Mouse (Mus musculus): Measurements from ENCODE around the gene Srrt.
A peak's percentile ranks its signal among the peaks of the same experiment; 100 is the strongest.
"Not testable (repeated sequence)": the region's sequence is repeated elsewhere in the genome, so short reads cannot be mapped to it uniquely, and the experiment has no call there.

Srrt gene

DNA sequence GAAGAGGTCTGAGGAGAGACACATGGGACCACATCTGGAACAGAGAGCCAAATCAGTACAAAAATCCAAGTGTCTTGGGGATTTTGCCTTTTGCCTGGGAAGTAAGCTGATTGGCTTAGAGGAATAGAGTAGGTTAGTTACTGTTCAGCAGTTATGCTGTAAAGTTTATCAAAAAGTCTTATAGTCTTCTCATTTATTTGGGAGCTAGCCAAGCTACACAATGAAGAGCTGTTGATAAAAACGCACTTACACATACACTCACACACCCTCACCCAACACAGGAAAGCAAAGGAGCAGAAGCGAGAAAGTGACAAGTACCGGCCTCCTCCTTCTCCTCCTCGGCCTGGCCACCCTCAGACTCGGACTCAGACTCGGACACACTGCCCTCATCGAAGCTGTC is 8.2 kb downstream of the Srrt start:
- no peak for DNase-seq (ENCODE audit: low spot score in 2 of 2)

DNA sequence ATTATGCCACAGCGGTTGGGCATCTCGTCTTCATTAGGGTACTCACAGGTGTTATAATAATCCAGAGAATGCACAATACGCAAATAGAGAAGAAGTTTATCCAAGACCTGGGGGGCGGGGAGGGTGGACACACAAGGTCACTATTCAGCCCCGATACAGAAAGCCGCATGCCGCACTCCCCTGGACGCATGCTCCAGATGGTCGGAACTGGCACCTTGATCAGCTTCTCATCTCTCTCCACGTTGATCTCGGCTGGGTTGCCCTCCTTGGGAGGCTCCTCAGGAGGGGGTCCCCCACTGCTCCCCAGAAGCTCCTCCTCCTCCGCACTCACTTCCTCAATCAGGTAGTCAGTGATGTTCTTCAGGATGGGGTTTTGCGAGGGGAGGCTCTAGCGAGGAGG is 10.3 kb downstream of the Srrt start:
- no peak for DNase-seq (ENCODE audit: low spot score in 2 of 2)

DNA sequence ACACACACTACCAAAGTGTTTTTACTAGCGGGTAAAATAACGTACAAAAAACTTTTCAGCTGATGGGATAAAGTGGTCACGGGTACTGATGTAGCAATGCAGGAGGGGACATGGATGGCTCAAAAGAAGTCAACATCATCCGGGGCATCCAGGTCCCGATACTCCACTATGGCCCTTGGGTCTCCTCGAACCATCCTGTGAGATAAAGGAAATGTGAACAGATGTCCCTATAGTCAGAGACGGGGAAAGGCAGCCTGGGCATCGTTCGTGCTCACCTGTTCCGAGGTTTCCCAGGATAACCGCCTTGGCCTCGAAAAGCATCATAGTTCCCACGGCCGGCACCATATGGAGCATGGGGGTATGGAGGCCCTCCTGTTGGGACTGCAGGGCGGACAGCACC is 11.8 kb downstream of the Srrt start:
- no peak for DNase-seq (ENCODE audit: low spot score in 2 of 2)

DNA sequence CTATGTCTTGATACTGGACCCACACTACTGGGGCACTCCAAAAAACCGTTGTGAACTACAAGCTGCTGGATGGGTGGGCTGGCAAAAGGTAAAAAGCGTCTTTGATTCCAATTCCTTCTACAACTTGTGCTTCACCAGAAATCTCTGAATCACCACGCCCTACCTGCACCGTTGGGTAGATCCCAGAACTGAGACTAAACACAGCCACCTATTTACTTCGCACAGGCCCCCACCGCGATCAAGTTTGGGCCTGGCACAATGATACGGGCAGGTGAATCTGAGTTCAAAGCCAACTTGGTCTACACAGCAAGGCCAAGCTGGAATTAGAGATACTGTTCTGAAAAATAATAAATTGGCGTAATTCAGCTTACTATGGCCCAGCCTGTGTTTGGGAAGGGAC is 12.2 kb downstream of the Srrt start:
- DNase-seq (ENCODE audit: low spot score in 2 of 2) = no peak

DNA sequence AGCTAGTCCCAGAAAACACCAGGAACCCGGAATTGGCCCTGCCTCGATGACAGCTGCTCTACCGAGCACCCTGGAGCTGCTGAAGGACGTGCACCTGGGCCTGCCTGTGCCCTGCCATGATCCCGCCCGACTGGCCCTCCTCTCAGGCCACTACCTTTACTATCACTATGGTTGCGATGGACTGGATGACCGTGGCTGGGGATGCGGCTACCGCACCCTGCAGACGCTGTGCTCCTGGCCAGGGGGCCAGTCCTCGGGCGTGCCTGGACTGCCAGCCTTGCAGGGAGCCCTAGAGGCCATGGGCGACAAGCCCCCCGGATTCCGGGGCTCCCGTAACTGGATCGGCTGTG is 12.8 kb downstream of the Srrt start:
- no peak for DNase-seq (ENCODE audit: low spot score in 2 of 2)

DNA sequence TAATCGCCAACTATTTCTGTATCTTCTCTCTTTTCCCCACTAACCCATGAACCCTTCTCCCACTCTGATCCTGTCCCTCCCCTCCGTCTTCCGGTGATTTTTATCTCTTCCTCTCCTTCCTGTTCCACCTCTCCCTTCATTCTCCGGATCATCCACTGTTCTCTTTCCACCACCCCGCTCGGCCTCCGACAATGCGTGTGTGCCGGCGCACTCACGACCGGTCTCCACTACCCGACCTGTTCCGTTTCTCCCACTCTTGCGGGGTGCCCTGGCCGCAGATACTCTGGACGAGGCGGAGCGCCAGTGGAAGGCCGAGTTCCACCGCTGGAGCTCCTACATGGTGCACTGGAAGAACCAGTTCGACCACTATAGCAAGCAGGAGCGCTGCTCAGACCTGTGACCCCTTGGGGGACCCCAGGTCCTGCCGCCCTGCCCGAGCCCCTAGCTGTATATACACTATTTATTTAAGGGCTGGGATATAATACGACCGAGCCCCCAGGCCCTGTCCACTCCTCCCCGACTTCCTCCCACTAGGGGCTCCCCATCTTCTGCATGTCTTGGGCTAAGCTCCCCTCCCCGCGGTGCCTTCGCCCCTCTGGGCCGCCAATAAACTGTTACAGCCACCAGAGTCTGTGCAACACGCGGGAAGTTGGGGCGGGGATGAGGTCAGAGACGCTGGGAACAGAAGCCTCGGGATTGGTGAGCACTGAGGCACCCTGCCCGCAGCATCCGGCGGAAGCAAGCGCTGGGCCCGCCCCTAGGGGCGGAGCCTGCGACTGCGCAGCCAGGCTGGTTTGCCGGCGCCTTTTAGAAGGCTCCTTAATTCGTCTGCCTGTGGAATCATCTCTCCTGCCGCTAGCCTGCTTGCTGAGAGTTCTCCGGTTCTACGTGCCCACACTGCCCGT is 13.4 kb downstream of the Srrt start, which contains the start of gene Ufsp1:
Ufsp1 (plus strand) TSS at position 791 of the 905 bp plus-strand sequence.
- DNase-seq (ENCODE audit: low spot score in 2 of 2) = peak; percentile 91 to 96

DNA sequence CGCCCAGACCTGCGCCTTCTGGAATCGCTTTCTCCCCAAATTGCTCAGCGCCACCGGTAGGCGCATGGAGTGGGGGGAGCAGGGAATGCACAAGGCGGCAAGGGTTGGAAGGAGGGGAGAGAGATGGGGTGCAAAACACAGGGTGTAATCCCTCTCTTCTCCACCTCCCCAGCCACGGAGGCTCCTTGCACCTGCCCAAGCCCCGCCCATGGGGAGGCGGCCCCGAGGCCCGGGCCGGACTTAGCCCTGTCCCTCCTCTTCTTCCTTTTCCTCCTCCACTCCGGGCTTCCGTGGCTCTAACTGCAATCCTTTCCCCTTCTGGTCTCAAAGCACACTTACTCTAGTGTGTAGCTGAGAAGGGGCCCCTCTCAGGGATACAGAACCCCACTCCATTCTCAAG is 14.2 kb downstream of the Srrt start:
- DNase-seq (ENCODE audit: low spot score in 2 of 2) = peak in 1 of 2 experiments; percentile 55

DNA sequence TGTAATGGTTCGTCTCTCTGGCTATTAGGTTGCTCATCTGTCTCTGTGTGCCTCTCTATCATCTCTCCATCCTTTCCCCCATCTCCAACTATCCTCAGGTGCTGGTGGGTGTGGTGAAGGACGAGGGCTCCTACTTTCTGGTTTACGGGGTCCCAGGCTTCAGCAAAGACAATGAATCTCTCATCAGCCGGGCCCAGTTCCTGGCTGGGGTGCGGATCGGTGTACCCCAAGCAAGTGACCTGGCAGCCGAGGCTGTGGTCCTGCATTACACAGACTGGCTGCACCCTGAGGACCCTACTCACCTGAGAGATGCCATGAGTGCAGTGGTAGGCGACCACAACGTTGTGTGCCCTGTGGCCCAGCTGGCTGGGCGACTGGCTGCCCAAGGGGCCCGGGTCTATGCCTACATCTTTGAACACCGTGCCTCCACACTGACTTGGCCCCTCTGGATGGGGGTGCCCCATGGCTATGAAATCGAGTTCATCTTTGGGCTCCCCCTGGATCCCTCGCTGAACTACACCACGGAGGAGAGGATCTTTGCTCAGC is 16.0 kb downstream of the Srrt start:
- DNase-seq (ENCODE audit: low spot score in 2 of 2) = no peak

DNA sequence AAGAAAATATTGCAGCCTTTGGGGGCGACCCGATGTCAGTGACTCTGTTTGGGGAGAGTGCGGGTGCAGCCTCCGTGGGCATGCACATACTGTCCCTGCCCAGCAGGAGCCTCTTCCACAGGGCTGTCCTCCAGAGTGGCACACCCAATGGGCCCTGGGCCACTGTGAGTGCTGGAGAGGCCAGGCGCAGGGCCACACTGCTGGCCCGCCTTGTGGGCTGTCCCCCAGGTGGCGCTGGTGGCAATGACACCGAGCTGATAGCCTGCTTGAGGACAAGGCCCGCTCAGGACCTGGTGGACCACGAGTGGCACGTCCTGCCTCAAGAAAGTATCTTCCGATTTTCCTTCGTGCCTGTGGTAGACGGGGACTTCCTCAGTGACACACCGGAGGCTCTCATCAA is 16.8 kb downstream of the Srrt start:
- no peak for DNase-seq (ENCODE audit: low spot score in 2 of 2)

DNA sequence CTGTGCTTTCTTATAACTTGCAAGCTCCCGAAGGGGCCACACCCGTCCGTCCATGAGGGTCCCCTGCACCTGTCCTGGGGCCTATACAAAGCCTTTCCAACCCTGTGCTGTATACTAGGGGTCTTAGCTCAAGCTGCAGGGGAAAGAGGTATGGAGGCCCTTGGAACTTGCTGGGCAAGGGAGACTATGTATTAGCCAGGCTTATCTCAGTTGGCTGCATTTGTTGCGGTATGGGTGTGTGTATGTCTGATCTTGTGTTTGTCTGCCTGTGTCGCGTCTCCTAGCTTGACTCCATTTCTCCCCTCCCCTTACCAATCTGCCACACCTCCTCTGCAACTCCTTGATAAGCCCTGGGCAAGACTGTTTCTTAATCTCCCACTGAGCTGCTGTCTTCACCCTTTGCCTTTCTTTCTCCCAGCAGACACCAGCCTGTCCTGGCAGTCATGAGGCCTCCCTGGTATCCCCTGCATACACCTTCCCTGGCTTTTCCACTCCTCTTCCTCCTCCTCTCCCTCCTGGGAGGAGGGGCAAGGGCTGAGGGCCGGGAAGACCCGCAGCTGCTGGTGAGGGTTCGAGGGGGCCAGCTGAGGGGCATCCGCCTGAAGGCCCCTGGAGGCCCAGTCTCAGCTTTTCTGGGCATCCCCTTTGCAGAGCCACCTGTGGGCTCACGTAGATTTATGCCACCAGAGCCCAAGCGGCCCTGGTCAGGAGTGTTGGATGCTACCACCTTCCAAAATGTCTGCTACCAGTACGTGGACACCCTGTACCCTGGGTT is 17.7 kb downstream of the Srrt start:
- DNase-seq (ENCODE audit: low spot score in 2 of 2) = no peak

DNA sequence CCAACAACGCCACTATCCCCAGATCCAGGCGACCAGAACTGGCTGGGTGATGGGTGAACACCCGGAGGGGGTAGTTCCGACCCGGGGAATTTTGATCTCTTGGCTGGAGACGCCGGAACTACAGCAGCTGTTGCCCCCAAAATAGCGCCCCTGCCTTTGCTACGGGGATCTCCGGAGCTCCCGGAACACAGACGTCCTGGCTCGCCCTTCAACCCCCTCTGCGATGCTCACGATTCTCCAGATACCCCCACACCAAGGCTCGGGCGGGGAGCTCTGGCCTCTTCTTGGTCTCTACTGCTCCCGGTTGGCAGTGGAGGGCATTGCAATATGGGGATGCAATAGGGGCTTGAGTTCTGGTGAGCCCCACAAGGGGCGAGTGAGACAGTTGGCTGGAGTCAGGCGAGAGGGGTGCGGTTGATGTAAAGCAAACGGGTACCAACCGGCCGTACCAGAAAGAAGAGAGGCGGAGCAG is 18.4 kb downstream of the Srrt start:
- peak; percentile 46 to 72 for DNase-seq (ENCODE audit: low spot score in 2 of 2)

DNA sequence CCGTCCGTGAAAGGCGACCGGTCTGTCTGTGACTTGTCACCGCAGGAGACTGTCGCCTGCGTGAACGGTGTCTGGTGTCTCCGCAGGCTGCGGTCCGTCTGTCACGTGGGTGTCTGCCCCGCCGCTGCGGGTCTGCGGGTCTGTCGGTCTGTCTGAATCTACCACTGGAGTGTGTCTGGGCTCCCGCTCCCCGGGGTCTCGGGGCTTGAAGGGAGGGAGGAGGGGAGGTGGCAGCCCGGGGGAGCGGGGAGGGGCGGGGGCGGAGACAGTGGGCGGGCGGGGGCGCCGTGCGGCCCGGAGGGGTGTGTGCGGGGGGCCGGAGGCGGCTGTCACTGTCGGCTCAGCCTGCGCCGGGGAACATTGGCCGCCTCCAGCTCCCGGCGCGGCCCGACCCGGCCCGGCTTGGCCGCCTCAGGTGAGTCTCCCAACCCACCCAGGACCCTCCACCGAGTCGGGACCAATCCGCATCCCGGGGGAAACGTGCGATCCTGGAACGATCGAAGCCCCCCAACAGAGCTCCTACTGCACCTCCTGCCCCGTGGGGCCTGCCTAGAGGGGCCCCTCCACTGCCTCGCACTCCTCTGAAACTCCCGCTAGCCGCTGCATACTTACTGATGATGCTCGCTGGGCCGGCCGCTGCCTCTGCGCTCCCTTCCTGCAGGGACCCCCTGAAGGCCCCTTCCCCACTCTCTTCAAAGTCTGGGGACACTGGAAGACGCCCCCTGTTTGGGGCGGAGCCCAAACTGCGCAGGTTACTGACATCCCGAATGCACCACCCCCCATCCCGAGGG is 19.3 kb downstream of the Srrt start:
- DNase-seq (ENCODE audit: low spot score in 2 of 2) = peak in 1 of 2 experiments; percentile 36

DNA sequence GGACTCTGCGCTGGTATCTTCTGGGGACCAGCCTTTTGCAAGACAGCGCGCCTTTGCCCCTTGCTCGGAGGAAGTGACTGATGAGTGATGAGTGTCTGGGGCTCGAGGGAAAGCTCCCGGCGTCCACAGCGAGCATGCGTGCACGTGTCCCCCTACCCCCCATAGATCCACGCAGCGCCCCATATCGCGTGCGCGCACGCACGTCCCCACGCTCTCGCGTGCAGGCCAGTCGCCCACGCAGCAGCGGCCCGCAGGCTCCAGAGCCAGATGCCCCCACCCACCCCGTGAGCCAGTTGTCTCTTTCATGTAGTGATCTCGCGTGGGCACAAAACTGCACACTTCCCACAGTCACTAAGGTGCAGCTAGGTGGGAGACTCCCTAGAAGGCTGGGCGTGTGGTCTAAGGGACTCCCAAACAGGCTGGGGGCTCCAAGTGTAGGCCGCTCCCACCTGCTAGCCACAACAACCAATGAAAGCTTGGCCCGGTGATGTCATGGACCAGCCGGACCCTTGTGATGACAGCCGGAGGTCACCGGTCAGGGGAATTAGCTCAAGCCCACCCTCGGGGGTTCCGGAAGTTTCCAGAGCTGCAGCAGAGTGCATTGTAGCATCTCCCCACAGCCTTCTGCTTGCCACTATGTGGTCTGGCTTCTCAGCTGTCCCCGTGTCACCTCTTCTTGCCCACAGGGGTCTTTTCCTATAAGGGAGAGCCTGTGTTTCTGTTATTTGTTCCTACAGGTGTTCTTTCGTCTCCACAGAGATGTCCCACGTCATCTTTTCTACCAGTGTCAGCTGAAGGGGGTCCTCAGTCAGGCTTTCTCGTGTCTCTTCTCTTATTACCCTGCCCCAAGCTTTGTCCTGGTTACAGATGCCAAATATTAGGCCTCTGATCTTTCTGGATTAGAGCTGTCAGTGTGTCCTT is 20.2 kb downstream of the Srrt start, which contains the start of gene Ache:
Ache (plus strand) TSS at position 488 of the 921 bp plus-strand sequence.
- peak; percentile 35 to 67 for DNase-seq (ENCODE audit: low spot score in 2 of 2)

DNA sequence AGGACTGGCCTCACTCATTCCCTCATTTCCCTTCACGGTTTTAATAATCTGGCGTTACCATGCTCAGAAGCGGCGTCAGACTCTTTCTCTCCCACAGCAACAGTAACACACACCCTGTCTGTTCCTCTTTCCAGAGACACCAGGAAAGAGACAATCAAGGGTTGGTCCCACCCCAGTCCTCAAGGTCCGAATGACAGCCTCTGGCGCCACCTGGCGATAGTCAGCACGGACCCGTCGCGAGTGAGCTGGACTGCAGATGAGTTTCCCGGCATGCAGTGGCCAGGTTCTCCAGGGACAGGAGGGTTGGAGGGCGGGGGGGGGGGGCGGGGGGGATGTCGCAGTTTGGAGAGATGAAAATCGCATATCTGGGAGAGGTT is 20.8 kb downstream of the Srrt start:
- DNase-seq (ENCODE audit: low spot score in 2 of 2) = peak; percentile 86 to 93

DNA sequence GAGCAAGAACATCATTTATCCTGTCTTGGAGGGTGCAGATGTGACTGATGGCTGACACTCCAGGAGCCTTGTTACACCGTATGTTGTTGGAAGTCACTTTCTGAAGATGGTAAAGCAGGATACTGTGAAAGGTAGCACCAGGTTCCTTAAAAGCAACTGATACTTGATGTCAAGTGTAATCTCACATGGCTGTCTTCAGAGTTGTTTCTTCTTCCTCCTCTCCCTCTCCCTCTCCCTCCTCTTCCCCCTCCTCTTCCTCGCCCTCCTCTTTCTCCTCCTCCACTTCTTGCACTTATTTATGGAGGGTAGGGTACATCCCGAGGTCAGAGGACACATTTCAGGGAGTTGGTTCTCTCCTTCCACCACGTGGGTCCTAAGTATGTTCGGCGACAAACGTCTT is 21.5 kb downstream of the Srrt start:
- no peak for DNase-seq (ENCODE audit: low spot score in 2 of 2)

DNA sequence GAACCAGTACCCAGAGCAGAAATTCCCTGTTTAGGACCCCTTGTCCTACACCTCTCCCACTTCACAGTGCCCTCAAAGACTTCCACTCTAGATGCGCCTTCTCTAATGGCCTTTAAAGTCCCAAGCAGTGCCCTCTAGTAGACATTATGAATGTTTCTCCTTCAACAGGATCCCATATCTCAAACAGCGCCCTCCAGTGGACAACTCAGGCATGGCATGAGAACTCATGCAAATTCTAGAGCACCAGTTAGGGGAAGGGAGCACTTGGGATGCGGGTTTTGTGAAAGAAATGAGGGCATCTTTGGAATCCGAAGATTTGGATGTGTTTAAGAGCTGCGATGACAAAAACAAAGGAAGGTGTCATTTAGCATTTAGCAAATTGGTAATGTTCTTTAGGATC is 22.4 kb downstream of the Srrt start:
- DNase-seq (ENCODE audit: low spot score in 2 of 2) = peak; percentile 39 to 57

DNA sequence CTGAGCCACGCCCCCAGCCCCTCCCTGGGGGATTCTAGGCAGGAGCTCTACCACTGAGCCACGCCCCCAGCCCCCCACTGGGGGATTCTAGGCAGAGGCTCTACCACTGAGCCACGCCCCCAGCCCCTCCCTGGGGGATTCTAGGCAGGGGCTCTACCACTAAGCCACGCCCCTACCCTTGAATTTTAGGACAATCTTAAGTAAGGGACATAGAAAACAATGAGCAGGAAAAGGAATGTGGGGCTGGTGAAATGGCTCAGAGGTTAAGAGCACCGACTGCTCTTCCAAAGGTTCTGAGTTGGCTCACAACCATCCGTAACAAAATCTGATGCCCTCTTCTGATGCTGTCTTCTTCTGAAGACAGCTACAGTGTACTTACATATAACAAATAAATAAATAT is 23.1 kb downstream of the Srrt start:
- not testable (repeated sequence) for DNase-seq (ENCODE audit: low spot score in 2 of 2)

DNA sequence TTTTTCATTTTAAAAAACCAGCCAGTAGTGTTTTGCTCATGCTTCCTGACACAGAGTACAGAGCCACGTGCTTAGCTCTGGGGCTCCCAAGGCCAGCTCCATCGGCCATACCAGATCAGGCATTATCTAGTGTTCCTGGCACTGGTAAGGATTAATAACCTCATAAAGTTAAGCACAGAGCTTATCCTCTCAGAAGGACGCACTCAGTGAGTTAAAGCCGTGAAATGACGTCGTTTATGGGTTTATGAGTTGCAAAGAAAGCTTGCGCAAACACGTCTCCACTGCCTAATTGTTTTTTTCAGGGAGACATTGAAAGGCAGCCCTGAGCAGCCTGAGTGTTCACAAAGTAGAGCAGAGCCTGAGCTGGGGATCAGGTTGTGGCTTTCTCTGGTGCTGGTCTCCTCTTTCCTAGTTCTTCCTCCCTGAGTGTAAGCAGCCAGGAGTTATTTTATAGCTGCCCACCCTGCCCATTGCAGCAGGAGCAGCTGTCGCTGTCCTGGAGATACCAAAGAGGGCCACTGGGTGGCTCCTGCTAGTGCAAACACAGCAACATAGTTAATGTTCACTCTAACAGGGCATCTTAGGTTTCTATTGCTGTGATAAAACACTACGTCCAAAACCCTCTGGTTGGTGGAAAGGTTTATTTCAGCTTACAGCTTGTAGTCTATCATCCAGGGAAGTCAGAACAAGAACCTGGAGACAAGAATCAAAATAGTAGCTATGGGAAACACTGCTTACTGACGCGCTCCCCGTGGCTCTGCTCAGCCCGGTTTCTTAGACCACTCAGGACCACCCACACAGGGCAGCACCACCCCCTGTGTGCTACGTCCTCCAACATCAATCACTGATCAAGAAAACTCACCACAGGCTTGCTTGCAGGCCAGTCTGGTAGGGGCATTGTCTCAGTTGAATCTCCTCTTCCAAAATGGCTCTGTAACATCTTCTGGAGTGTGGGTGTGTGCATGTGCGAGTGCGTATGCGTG is 29.8 kb downstream of the Srrt start:
- DNase-seq (ENCODE audit: low spot score in 2 of 2) = no peak

All from cerebellum, postnatal 4 days (tissue).